Comparison of ENCODE assay signal across 9 mouse cellular contexts in genomic region chr4:66404201-66404711, GRCm38 (mm10). TPM values are rescaled to one million over a fixed set of nuclear protein-coding genes. Genes with fewer than 3 reads are reported as not detected.
DNase-seq lines count a peak whose midpoint lies in the region; ATAC-seq and TF ChIP-seq lines count a peak whose summit lies in the region.
"Had no signal": no experiment of that assay in that cellular context is flagged by ENCODE, and none has a peak within 500 bp of the region (broad histone marks: within the 10 kb centered on the region; RNA-seq: fewer than 3 reads in every experiment).

Astn2 (minus strand) TSS chr4:66404611.

- TF ChIP-seq POLR2A in liver, adult 2 months (IDR thresholded peaks at IDR 0.05; ENCODE audit: extremely low read depth, insufficient read depth, low read length), result no peak

- peak within 1 kb of the TSS; percentile 65 for H3K4me3 ChIP-seq in kidney, embryonic 14.5 days (ENCODE audit: low read length)
- H3K4me3 ChIP-seq in forebrain, embryonic 14.5 days (ENCODE audit: low read depth, low read length), result peak within 1 kb of the TSS; percentile 80
- H3K4me3 ChIP-seq in kidney, embryonic 15.5 days (replicated peaks), result peak within 1 kb of the TSS; percentile 71
- H3K4me3 ChIP-seq in liver, adult 2 months (ENCODE audit: insufficient read depth, low read depth, low read length), result peak within 1 kb of the TSS; percentile 63

- TF ChIP-seq CTCF in liver, adult 2 months (IDR thresholded peaks at IDR 0.05; ENCODE audit: low read depth, low read length), result no peak

- H3K9me3 ChIP-seq in kidney, embryonic 14.5 days (ENCODE audit: control insufficient read depth, low read length), result no peaks in the 10 kb centered on the region
- no peaks in the 10 kb centered on the region for H3K9me3 ChIP-seq in forebrain, embryonic 14.5 days (replicated peaks; ENCODE audit: control insufficient read depth, low read length)
- no peaks in the 10 kb centered on the region for H3K9me3 ChIP-seq in kidney, embryonic 15.5 days (replicated peaks)

- no peaks in the 10 kb centered on the region for H3K36me3 ChIP-seq in kidney, embryonic 14.5 days (ENCODE audit: control insufficient read depth, insufficient read depth, low read length)
- H3K36me3 ChIP-seq in forebrain, embryonic 14.5 days (ENCODE audit: control insufficient read depth, insufficient read depth, low read length), result no peaks in the 10 kb centered on the region
- no peaks in the 10 kb centered on the region for H3K36me3 ChIP-seq in kidney, embryonic 15.5 days
- H3K36me3 ChIP-seq in liver, adult 2 months (ENCODE audit: control insufficient read depth, insufficient read depth, low read length), result no peaks in the 10 kb centered on the region

- no peak for DNase-seq in kidney, adult 9 months
- peak; percentile 36 for DNase-seq in forebrain, embryonic 14.5 days (ENCODE audit: low spot score)
- DNase-seq in liver, adult 2 months (ENCODE audit: extremely low read depth, low read depth, low spot score), result no peak
- peak; percentile 62 to 73 for DNase-seq in right cerebral cortex, postnatal 10 days (ENCODE audit: low spot score in 2 of 2)
- no peak for DNase-seq in c-Kit-positive CD71-positive TER-119-positive erythroid progenitor cells, embryonic 14.5 days (ENCODE audit: low spot score)

- H3K4me1 ChIP-seq in kidney, embryonic 14.5 days (ENCODE audit: control insufficient read depth, insufficient read depth, low read length), result 0 out of 2 replicates have a peak, but pooled peaks cover 3% of the 10 kb centered on the region
- peaks cover 19% of the 10 kb centered on the region for H3K4me1 ChIP-seq in forebrain, embryonic 14.5 days (ENCODE audit: control insufficient read depth, insufficient read depth, low read length)
- peaks cover 24% of the 10 kb centered on the region for H3K4me1 ChIP-seq in kidney, embryonic 15.5 days
- no peaks in the 10 kb centered on the region for H3K4me1 ChIP-seq in liver, adult 2 months (ENCODE audit: control insufficient read depth, insufficient read depth, low read length)

- peak within 1 kb of the TSS; percentile 98 for H3K4me2 ChIP-seq in kidney, embryonic 14.5 days (replicated peaks; ENCODE audit: low read depth, low read length)
- H3K4me2 ChIP-seq in forebrain, embryonic 14.5 days (ENCODE audit: low read length), result peak within 1 kb of the TSS; percentile 95
- H3K4me2 ChIP-seq in kidney, embryonic 15.5 days, result peak within 1 kb of the TSS; percentile 93

- peak; percentile 81 for ATAC-seq in kidney, embryonic 14.5 days (ENCODE audit: low FRiP score, low TSS enrichment)
- ATAC-seq in cerebellum, adult (ENCODE audit: insufficient number of reproducible peaks, low FRiP score, low TSS enrichment), result peak; percentile 41
- ATAC-seq in forebrain, embryonic 14.5 days, result peak; percentile 54
- peak; percentile 80 for ATAC-seq in kidney, embryonic 15.5 days (replicated peaks; ENCODE audit: low FRiP score)

- H3K27ac ChIP-seq in kidney, embryonic 14.5 days (ENCODE audit: low read depth, low read length), result no peak within 1 kb of the TSS
- H3K27ac ChIP-seq in forebrain, embryonic 14.5 days (ENCODE audit: low read depth, low read length), result peak within 1 kb of the TSS; percentile 66; the same call in 1 of the 2 replicates
- no peak within 1 kb of the TSS for H3K27ac ChIP-seq in kidney, embryonic 15.5 days
- no peak within 1 kb of the TSS for H3K27ac ChIP-seq in liver, adult 2 months (replicated peaks; ENCODE audit: insufficient read depth, low read depth, low read length)

- no peaks in the 10 kb centered on the region for H3K79me2 ChIP-seq in liver, adult 2 months (ENCODE audit: control insufficient read depth, insufficient read depth, low read length)

- peak within 1 kb of the TSS; percentile 69 for H3K9ac ChIP-seq in kidney, embryonic 14.5 days (ENCODE audit: low read depth, low read length)
- peak within 1 kb of the TSS; percentile 85 for H3K9ac ChIP-seq in forebrain, embryonic 14.5 days (ENCODE audit: low read length)
- H3K9ac ChIP-seq in kidney, embryonic 15.5 days, result peak within 1 kb of the TSS; percentile 42
- H3K9ac ChIP-seq in liver, adult 2 months (ENCODE audit: low read depth, low read length), result peak within 1 kb of the TSS; percentile 45

- 0% methylated on average over 39 of the region's 56 CpGs for WGBS in kidney, embryonic 14.5 days
- 0% methylated on average over 37 of the region's 56 CpGs for WGBS in forebrain, embryonic 14.5 days
- 0% methylated on average over 35 of the region's 56 CpGs for WGBS in kidney, embryonic 15.5 days
- WGBS in liver, adult 2 months, result 1% methylated on average over 54 of the region's 56 CpGs

- H3K27me3 ChIP-seq in kidney, embryonic 14.5 days (ENCODE audit: control insufficient read depth, insufficient read depth, low read length), result peaks cover 30% of the 10 kb centered on the region
- 0 out of 2 replicates have a peak, but pooled peaks cover 4% of the 10 kb centered on the region for H3K27me3 ChIP-seq in forebrain, embryonic 14.5 days (replicated peaks; ENCODE audit: control insufficient read depth, insufficient read depth, low read length)
- peaks cover 50% of the 10 kb centered on the region for H3K27me3 ChIP-seq in kidney, embryonic 15.5 days
- H3K27me3 ChIP-seq in liver, adult 2 months (ENCODE audit: control insufficient read depth, insufficient read depth, low read length), result peaks cover 9% of the 10 kb centered on the region; the same call in 1 of the 2 replicates

RNA-seq across cellular contexts. Expression of gene Astn2, which starts in this region (rescaled TPM):
- polyA plus RNA-seq in kidney, embryonic 14.5 days (2014; fragmentation: Nextera tagmentation; extraction: Ambion mirVana), result 0.60 and 0.67 TPM in 2 replicates
- polyA plus RNA-seq in forebrain, embryonic 14.5 days (2014; fragmentation: Nextera tagmentation; extraction: Ambion mirVana), result 0.42 and 0.49 TPM in 2 replicates
- 0.58 and 0.70 TPM in 2 replicates for polyA plus RNA-seq in kidney, embryonic 15.5 days (2015; fragmentation: Nextera tagmentation; extraction: Ambion mirVana)
- total RNA-seq in liver, adult 2 months (2014; rRNA removed), result 1.2 and 1.3 TPM in 2 replicates
- polyA plus RNA-seq in liver, adult 2 months (2012; rRNA removed), result 0.52 and 0.77 TPM in 2 replicates
- total RNA-seq: MEL had no signal

Comparison
In these comparisons a context has a peak if more than half of its experiments do, and no peak if none do; other contexts are left out.
1. Peak in ATAC-seq, H3K4me3 ChIP-seq, H3K9ac ChIP-seq and H3K4me2 ChIP-seq in kidney, embryonic 14.5 days; RNA of the gene not detected or under 1 TPM.
2. Peak in DNase-seq, ATAC-seq, H3K4me3 ChIP-seq, H3K27ac ChIP-seq, H3K9ac ChIP-seq and H3K4me2 ChIP-seq in forebrain, embryonic 14.5 days; RNA of the gene not detected or under 1 TPM.
3. Peak in ATAC-seq, H3K4me3 ChIP-seq, H3K9ac ChIP-seq and H3K4me2 ChIP-seq in kidney, embryonic 15.5 days; RNA of the gene not detected or under 1 TPM.
4. DNase-seq: peak in right cerebral cortex, postnatal 10 days (2 of 2); none in kidney, adult 9 months (single experiment), liver, adult 2 months (single experiment) and c-Kit-positive CD71-positive TER-119-positive erythroid progenitor cells, embryonic 14.5 days (single experiment).
5. Peak in every context shown above with its lines, with median percentiles within 50 percentile points of each other: ATAC-seq, H3K4me2 ChIP-seq, H3K4me3 ChIP-seq and H3K9ac ChIP-seq.